Mouse (Mus musculus) intestine, postnatal 0 days (tissue): ENCODE results near the gene Irs3. TPM values are rescaled to one million over a fixed set of nuclear protein-coding genes. Genes with fewer than 3 reads are reported as not detected.
A peak's percentile ranks its signal among the peaks of the same experiment; 100 is the strongest.

Experiments
- ATAC-seq: fragments of 200-750 bp; cut with Nextera tagmentation; 2 replicates; pipeline ENCODE4 v1.8.0; 2017; ENCODE audit warnings: mild to moderate bottlenecking, moderate TSS enrichment, moderate library complexity
- H3K27ac ChIP-seq: fragments of 300-500 bp; sonication (generic); 2 replicates; pipeline ENCODE4 v1.5.1; 2014; ENCODE audit warnings: mild to moderate bottlenecking, low read depth, low read length, moderate library complexity
- H3K27me3 ChIP-seq: fragments of 300-500 bp; sonication (generic); replicated peaks from 2 replicates; pipeline ENCODE4 v1.6.1; 2014; ENCODE audit warnings: low read length, mixed read lengths; ENCODE audit not compliant: control insufficient read depth, insufficient read depth
- H3K36me3 ChIP-seq: fragments of 300-500 bp; sonication (generic); 2 replicates; pipeline ENCODE4 v1.6.1; 2014; ENCODE audit warnings: mild to moderate bottlenecking, moderate library complexity; ENCODE audit not compliant: control insufficient read depth, insufficient read depth
- H3K4me1 ChIP-seq: fragments of 300-500 bp; sonication (generic); replicated peaks from 2 replicates; pipeline ENCODE4 v1.6.1; 2014; ENCODE audit warnings: antibody characterized with exemption, low read length, mixed read lengths; ENCODE audit not compliant: control insufficient read depth, insufficient read depth
- H3K4me2 ChIP-seq: fragments of 300-500 bp; sonication (generic); replicated peaks from 2 replicates; pipeline ENCODE4 v1.6.1; 2014; ENCODE audit warnings: low read depth, mild to moderate bottlenecking, moderate library complexity
- H3K4me3 ChIP-seq: fragments of 300-500 bp; sonication (generic); 2 replicates; pipeline ENCODE4 v1.5.1; 2014; ENCODE audit warnings: low read depth, low read length
- H3K9ac ChIP-seq: fragments of 300-500 bp; sonication (generic); 2 replicates; pipeline ENCODE4 v1.6.1; 2014; ENCODE audit warnings: mild to moderate bottlenecking, low read depth, low read length
- H3K9me3 ChIP-seq: fragments of 300-500 bp; sonication (generic); 2 replicates; pipeline ENCODE4 v1.6.1; 2016; ENCODE audit warnings: mixed run types; ENCODE audit not compliant: control insufficient read depth
- CTCF ChIP-seq: sonication (generic); IDR thresholded peaks from 2 replicates; pipeline ENCODE4 v1.5.1; 2016; ENCODE audit warnings: low read depth, mild to moderate bottlenecking, control low read depth, antibody characterized with exemption, moderate library complexity
- WGBS: fragments of 180-500 bp; shearing (Covaris S2); extraction: QIAGEN DNeasy Blood & Tissue Kit; methylation state at CpG from one replicate; pipeline ENCODE4 v1.1.7; 2014; 5-methylcytosine and 5-hydroxymethylcytosine counted together
- polyA plus RNA-seq: library from polyadenylated mRNA; unstranded; fragments of >200 nt; fragmentation: Nextera tagmentation; extraction: Ambion mirVana; gene quantifications from 2 replicates; pipeline ENCODE4 v1.2.1, GENCODE M21; 2015

Irs3 gene
- polyA plus RNA-seq, 1 experiment from 2014 or later, result 0.09 TPM

GRCm38 (mm10) chr5:137677859-137678258 lies 32.3 kb upstream of the Irs3 start:
- H3K9ac ChIP-seq, result no peak overlapping the region
- no peak overlapping the region for H3K4me2 ChIP-seq
- no peak for TF ChIP-seq CTCF
- H3K4me3 ChIP-seq, result no peak overlapping the region
- no peak for ATAC-seq
- no peaks in the 10 kb centered on the region for H3K9me3 ChIP-seq
- H3K27ac ChIP-seq, result no peak overlapping the region
- H3K36me3 ChIP-seq, result no peaks in the 10 kb centered on the region
- H3K27me3 ChIP-seq, result no peaks in the 10 kb centered on the region
- H3K4me1 ChIP-seq, result 0 out of 2 replicates have a peak, but pooled peaks cover 5% of the 10 kb centered on the region
- 91% methylated on average over 8 of the region's 8 CpGs for WGBS

GRCm38 (mm10) chr5:137674786-137675185 lies 29.3 kb upstream of the Irs3 start:
- Histone ChIP-seq H3K36me3 (no peaks in the 10 kb centered on the region), H3K4me3 (no peak overlapping the region), H3K27me3 (no peaks in the 10 kb centered on the region), H3K4me1 (peaks cover 10% of the 10 kb centered on the region), H3K9me3 (no peaks in the 10 kb centered on the region), H3K4me2 (no peak overlapping the region), H3K9ac (no peak overlapping the region), H3K27ac (peak overlapping the region; percentile 57; the same call in 1 of the 2 replicates)
- 58% methylated on average over 8 of the region's 8 CpGs for WGBS
- no peak for TF ChIP-seq CTCF
- no peak for ATAC-seq

GRCm38 (mm10) chr5:137673015-137673414 lies 27.5 kb upstream of the Irs3 start:
- Histone ChIP-seq H3K36me3 (no peaks in the 10 kb centered on the region), H3K9me3 (no peaks in the 10 kb centered on the region), H3K4me3 (no peak overlapping the region), H3K27me3 (no peaks in the 10 kb centered on the region), H3K9ac (no peak overlapping the region), H3K4me2 (no peak overlapping the region), H3K27ac (peak overlapping the region; percentile 92; the same call in 1 of the 2 replicates), H3K4me1 (peaks cover 10% of the 10 kb centered on the region)
- no peak for ATAC-seq
- WGBS, result 54% methylated on average over 6 of the region's 6 CpGs
- no peak for TF ChIP-seq CTCF

GRCm38 (mm10) chr5:137672361-137672760 lies 26.8 kb upstream of the Irs3 start:
- Histone ChIP-seq H3K36me3 (peaks cover 4% of the 10 kb centered on the region; the same call in 1 of the 2 replicates), H3K4me3 (no peak overlapping the region), H3K27ac (peak overlapping the region; percentile 92), H3K4me1 (peaks cover 10% of the 10 kb centered on the region), H3K27me3 (no peaks in the 10 kb centered on the region), H3K9me3 (no peaks in the 10 kb centered on the region), H3K4me2 (peak overlapping the region; percentile 50; the same call in 1 of the 2 replicates), H3K9ac (no peak overlapping the region)
- 0 out of 2 replicates have a peak, but pooled peaks have one; percentile 1 for ATAC-seq
- WGBS, result 73% methylated on average over 5 of the region's 5 CpGs
- TF ChIP-seq CTCF, result no peak

- WGBS, result under 1% methylated on average over 9 of the region's 9 CpGs
- ATAC-seq, result peak; percentile 83
- no peak; the same call in 1 of the 2 replicates for TF ChIP-seq CTCF
- Histone ChIP-seq H3K36me3 (peaks cover 10% of the 10 kb centered on the region), H3K4me2 (peak overlapping the region; percentile 50), H3K9me3 (no peaks in the 10 kb centered on the region), H3K4me1 (peaks cover 10% of the 10 kb centered on the region), H3K27ac (peak overlapping the region; percentile 92), H3K27me3 (no peaks in the 10 kb centered on the region), H3K4me3 (no peak overlapping the region), H3K9ac (peak overlapping the region; percentile 31; the same call in 1 of the 2 replicates)
These were observed 26.1 kb upstream of the Irs3 start for GRCm38 (mm10) chr5:137671443-137672240.

GRCm38 (mm10) chr5:137670240-137670639 lies 24.7 kb upstream of the Irs3 start:
- Histone ChIP-seq H3K4me2 (no peak overlapping the region), H3K9ac (no peak overlapping the region), H3K27ac (no peak overlapping the region), H3K9me3 (no peaks in the 10 kb centered on the region), H3K4me1 (peaks cover 10% of the 10 kb centered on the region), H3K4me3 (no peak overlapping the region), H3K36me3 (peaks cover 16% of the 10 kb centered on the region), H3K27me3 (no peaks in the 10 kb centered on the region)
- WGBS, result 89% methylated on average over 1 of the region's 1 CpGs
- TF ChIP-seq CTCF, result peak; percentile 69
- ATAC-seq, result no peak
